Mouse (Mus musculus) hematopoietic stem cell, adult 5-6 weeks (primary cell): Measurements from ENCODE around the gene Gm10912. TPM values are rescaled to one million over a fixed set of nuclear protein-coding genes. Genes with fewer than 3 reads are reported as not detected.
"Not testable (repeated sequence)": the region's sequence is repeated elsewhere in the genome, so short reads cannot be mapped to it uniquely, and the experiment has no call there.

Experiments used
- ATAC-seq, 2 experiments: fragments of 125-278 bp in 1 of 2; replicated peaks in 1 of 2; 2 replicates each; pipeline ENCODE4 v1.8.0; 2016 to 2017; ENCODE audit warnings: inconsistent platforms in 2 of 2, mild to moderate bottlenecking in 2 of 2, moderate number of reproducible peaks in 2 of 2, low read depth in 1 of 2, moderate TSS enrichment in 1 of 2; ENCODE audit not compliant: low FRiP score in 2 of 2, poor library complexity in 2 of 2, severe bottlenecking in 2 of 2, insufficient read depth in 1 of 2, low TSS enrichment in 1 of 2
- total RNA-seq: library from RNA; stranded (forward); fragments of 172-1452, 232-1000 nt; gene quantifications from 2 replicates; pipeline ENCODE4 v1.2.3, GENCODE M21; 2017

Gm10912 gene
- total RNA-seq: not detected in 2 replicates

- ATAC-seq: not testable (repeated sequence)
Observed at GRCm38 (mm10) chr2:104065526-104065925, at the start of gene Gm10912. Gm10912 (plus strand) TSS chr2:104065826.

GRCm38 (mm10) chr2:104023096-104023495, 42.5 kb upstream of the Gm10912 start:
- no peak for ATAC-seq

GRCm38 (mm10) chr2:104024656-104025055, 41.0 kb upstream of the Gm10912 start:
- ATAC-seq: no peak

GRCm38 (mm10) chr2:104027458-104028138, 38.0 kb upstream of the Gm10912 start, which contains the start of gene Fbxo3:
Fbxo3 (plus strand) TSS chr2:104027721.
- peak; percentile 75 to 83 for ATAC-seq

- no peak; a peak in 1 of 4 replicates for ATAC-seq
Observed at GRCm38 (mm10) chr2:104028139-104028723, 37.4 kb upstream of the Gm10912 start, which contains the start of gene 4931422A03Rik. 4931422A03Rik (minus strand) TSS chr2:104028361.

- ATAC-seq: peak in 1 of 2 experiments; percentile 17; a peak in 1 of 4 replicates
Observed at GRCm38 (mm10) chr2:104029074-104029473, 36.6 kb upstream of the Gm10912 start.

- ATAC-seq: no peak
Observed at GRCm38 (mm10) chr2:104030381-104030780, 35.2 kb upstream of the Gm10912 start.

GRCm38 (mm10) chr2:104032056-104032455, 33.6 kb upstream of the Gm10912 start:
- ATAC-seq: no peak

- ATAC-seq: peak; percentile 27 to 42; a peak in 1 of 4 replicates
Observed at GRCm38 (mm10) chr2:104034832-104035472, 30.7 kb upstream of the Gm10912 start.

- no peak for ATAC-seq
Observed at GRCm38 (mm10) chr2:104035595-104035994, 30.0 kb upstream of the Gm10912 start.

- no peak for ATAC-seq
Observed at GRCm38 (mm10) chr2:104036316-104036715, 29.3 kb upstream of the Gm10912 start.

GRCm38 (mm10) chr2:104038236-104038635, 27.4 kb upstream of the Gm10912 start:
- ATAC-seq: no peak

- ATAC-seq: peak; percentile 37 to 48; a peak in 3 of 4 replicates
Observed at GRCm38 (mm10) chr2:104041632-104042031, 24.0 kb upstream of the Gm10912 start.

- ATAC-seq: no peak
Observed at GRCm38 (mm10) chr2:104042766-104043165, 22.9 kb upstream of the Gm10912 start.

GRCm38 (mm10) chr2:104043624-104044478, 21.8 kb upstream of the Gm10912 start:
- no peak for ATAC-seq

GRCm38 (mm10) chr2:104044479-104045080, 21.0 kb upstream of the Gm10912 start:
- no peak for ATAC-seq

- ATAC-seq: no peak
Observed at GRCm38 (mm10) chr2:104058381-104058780, 7.2 kb upstream of the Gm10912 start.
